Mouse (Mus musculus) lung, embryonic 16.5 days (tissue): ENCODE results near the gene Map4k3. TPM values are rescaled to one million over a fixed set of nuclear protein-coding genes. Genes with fewer than 3 reads are reported as not detected.

Experiments
- ATAC-seq: fragments of 200-750 bp; cut with Nextera tagmentation; 2 replicates; pipeline ENCODE4 v1.8.0; 2017; ENCODE audit warnings: low read depth, mild to moderate bottlenecking, moderate library complexity
- H3K27ac ChIP-seq: fragments of 300-500 bp; sonication (generic); 2 replicates; pipeline ENCODE4 v1.5.1; 2014; ENCODE audit warnings: mild to moderate bottlenecking, control low read depth, low read length
- H3K27me3 ChIP-seq: fragments of 300-500 bp; sonication (generic); 2 replicates; pipeline ENCODE4 v1.6.1; 2014; ENCODE audit warnings: low read depth, low read length, mixed read lengths; ENCODE audit not compliant: control insufficient read depth, insufficient read depth
- H3K36me3 ChIP-seq: fragments of 300-500 bp; sonication (generic); 2 replicates; pipeline ENCODE4 v1.6.1; 2014; ENCODE audit warnings: low read length; ENCODE audit not compliant: control insufficient read depth, insufficient read depth
- H3K4me1 ChIP-seq: fragments of 300-500 bp; sonication (generic); replicated peaks from 2 replicates; pipeline ENCODE4 v1.6.1; 2014; ENCODE audit warnings: low read length, mixed read lengths; ENCODE audit not compliant: control insufficient read depth, insufficient read depth
- H3K4me2 ChIP-seq: fragments of 300-500 bp; sonication (generic); 2 replicates; pipeline ENCODE4 v1.6.1; 2014; ENCODE audit warnings: low read depth, low read length, control low read depth
- H3K4me3 ChIP-seq: fragments of 300-500 bp; sonication (generic); 2 replicates; pipeline ENCODE4 v1.5.1; 2014; ENCODE audit warnings: mild to moderate bottlenecking, low read length, control low read depth
- H3K9ac ChIP-seq: fragments of 300-500 bp; sonication (generic); 2 replicates; pipeline ENCODE4 v1.6.1; 2014; ENCODE audit warnings: low read length, control low read depth
- H3K9me3 ChIP-seq: fragments of 300-500 bp; sonication (generic); 2 replicates; pipeline ENCODE4 v1.6.1; 2016; ENCODE audit warnings: low read length; ENCODE audit not compliant: control insufficient read depth
- WGBS: fragments of 180-500 bp; shearing (Covaris S2); extraction: QIAGEN DNeasy Blood & Tissue Kit; methylation state at CpG from one replicate; pipeline ENCODE4 v1.1.7; 2014; 5-methylcytosine and 5-hydroxymethylcytosine counted together
- polyA plus RNA-seq: library from polyadenylated mRNA; unstranded; fragments of >200 nt; fragmentation: Nextera tagmentation; extraction: Ambion mirVana; gene quantifications from 2 replicates; pipeline ENCODE4 v1.2.1, GENCODE M21; 2015

Map4k3 gene
- polyA plus RNA-seq, 1 experiment from 2014 or later, result 42.5 TPM

DNA sequence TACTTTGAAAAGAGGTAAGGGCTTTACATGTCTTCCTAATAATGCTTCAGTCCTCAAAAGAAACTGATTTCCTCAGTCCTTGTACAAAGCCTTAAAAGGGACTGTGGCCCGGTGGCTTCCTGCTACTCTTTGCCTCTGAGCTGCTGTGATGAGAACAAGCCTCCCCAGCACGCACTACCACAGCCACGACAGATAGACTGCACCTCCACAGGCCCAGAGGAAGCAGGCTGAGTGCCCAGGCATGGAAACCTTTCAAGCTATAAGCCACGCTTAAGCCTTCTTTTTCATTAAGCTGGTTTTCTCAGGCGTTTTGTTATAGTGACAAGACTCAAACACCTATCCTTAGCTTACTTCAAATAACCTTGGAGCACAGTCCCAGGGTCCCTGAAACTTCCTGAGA, 10.0 kb downstream of the Map4k3 start:
- H3K4me3 ChIP-seq, result no peak overlapping the region
- H3K9me3 ChIP-seq, result no peaks in the 10 kb centered on the region
- H3K27me3 ChIP-seq, result no peaks in the 10 kb centered on the region
- H3K36me3 ChIP-seq, result no peaks in the 10 kb centered on the region
- 63% methylated on average over 5 of the region's 5 CpGs for whole genome bisulfite sequencing
- H3K4me2 ChIP-seq, result no peak overlapping the region
- ATAC-seq, result no peak
- H3K27ac ChIP-seq, result peak overlapping the region; percentile 50
- no peak overlapping the region for H3K9ac ChIP-seq
- H3K4me1 ChIP-seq, result peaks cover 30% of the 10 kb centered on the region

DNA sequence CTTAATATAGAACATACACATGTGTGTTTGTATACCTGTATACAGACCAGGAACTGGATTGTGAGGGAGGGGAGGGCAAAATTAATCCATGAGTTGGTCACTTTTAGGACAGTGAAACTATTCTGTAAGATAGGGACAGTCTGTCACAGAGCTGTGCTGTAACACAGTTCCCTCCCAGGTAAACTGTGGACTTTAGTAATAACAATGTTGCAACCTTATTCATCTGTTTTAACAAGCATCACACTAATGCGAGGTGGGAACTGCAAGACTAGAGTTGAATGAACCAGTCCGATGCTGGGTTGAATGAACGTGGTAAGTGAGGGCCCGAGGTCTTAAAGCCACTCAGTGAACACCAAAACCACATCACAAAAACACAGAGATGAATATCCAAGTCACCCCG, 14.7 kb downstream of the Map4k3 start:
- ATAC-seq, result no peak
- no peak overlapping the region for H3K27ac ChIP-seq
- H3K4me2 ChIP-seq, result no peak overlapping the region
- no peak overlapping the region for H3K9ac ChIP-seq
- 84% methylated on average over 5 of the region's 5 CpGs for WGBS
- peaks cover 38% of the 10 kb centered on the region for H3K4me1 ChIP-seq
- no peaks in the 10 kb centered on the region for H3K27me3 ChIP-seq
- no peaks in the 10 kb centered on the region for H3K9me3 ChIP-seq
- H3K4me3 ChIP-seq, result no peak overlapping the region
- H3K36me3 ChIP-seq, result no peaks in the 10 kb centered on the region

DNA sequence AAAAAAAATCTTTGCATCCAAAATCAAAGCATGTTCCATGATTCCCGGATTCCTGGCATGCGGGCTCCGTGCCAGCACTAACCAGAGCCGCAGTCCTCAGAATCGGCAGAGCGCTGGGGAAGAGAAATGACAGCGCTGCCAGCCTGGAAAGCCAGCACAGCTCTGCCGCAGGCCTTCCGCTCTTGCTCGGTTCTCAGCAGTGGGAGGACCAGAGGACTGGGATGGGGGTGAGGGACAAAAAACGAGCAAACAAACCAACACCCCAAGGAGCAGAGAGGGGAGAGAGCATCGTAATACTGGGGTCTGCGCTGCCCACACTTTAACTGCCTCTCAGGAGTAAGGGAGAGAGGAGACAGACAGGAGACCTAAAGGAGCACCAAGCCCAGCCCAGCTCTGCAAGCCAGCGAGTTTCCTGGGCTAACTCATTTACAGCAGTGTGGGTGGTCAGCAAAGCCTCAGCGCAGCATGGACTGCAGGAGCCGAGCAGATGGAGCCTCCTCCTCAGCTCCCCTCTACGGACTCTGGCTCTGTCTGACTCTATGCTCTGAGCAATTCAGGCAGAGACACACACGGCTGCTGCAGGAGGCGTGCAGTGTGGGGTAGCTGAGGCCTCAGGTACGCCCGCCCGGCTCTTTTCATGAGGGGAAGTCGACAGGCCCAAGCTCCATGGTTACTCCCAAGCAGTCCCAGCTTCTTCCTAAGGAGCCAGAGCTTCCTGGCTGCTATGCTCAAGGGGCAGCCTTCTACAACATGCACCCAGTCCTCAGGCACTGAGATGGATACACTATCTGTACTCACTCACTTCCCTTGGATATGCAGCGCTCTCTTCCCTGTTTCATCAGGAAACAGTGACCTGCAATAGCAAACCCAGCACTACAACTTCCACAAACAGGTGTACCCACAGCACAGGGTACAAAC, 18.1 kb downstream of the Map4k3 start:
- Histone ChIP-seq H3K27me3 (no peaks in the 10 kb centered on the region), H3K9ac (peak overlapping the region; percentile 59), H3K9me3 (no peaks in the 10 kb centered on the region), H3K4me3 (peak overlapping the region; percentile 17), H3K4me2 (peak overlapping the region; percentile 49), H3K27ac (peak overlapping the region; percentile 93), H3K36me3 (no peaks in the 10 kb centered on the region), H3K4me1 (peaks cover 63% of the 10 kb centered on the region)
- peak; percentile 72 for ATAC-seq
- 16% methylated on average over 24 of the region's 24 CpGs for WGBS

- no peak overlapping the region for H3K4me3 ChIP-seq
- H3K9ac ChIP-seq, result no peak overlapping the region; the same call in 1 of the 2 replicates
- peaks cover 72% of the 10 kb centered on the region for H3K4me1 ChIP-seq
- H3K27me3 ChIP-seq, result no peaks in the 10 kb centered on the region
- H3K4me2 ChIP-seq, result no peak overlapping the region
- peak overlapping the region; percentile 28; the same call in 1 of the 2 replicates for H3K27ac ChIP-seq
- WGBS, result 30% methylated on average over 6 of the region's 6 CpGs
- H3K36me3 ChIP-seq, result no peaks in the 10 kb centered on the region
- peak; percentile 56 for ATAC-seq
- H3K9me3 ChIP-seq, result no peaks in the 10 kb centered on the region
Measured at GRCm38 (mm10) chr17:80708803-80709202, 19.5 kb downstream of the Map4k3 start.

DNA sequence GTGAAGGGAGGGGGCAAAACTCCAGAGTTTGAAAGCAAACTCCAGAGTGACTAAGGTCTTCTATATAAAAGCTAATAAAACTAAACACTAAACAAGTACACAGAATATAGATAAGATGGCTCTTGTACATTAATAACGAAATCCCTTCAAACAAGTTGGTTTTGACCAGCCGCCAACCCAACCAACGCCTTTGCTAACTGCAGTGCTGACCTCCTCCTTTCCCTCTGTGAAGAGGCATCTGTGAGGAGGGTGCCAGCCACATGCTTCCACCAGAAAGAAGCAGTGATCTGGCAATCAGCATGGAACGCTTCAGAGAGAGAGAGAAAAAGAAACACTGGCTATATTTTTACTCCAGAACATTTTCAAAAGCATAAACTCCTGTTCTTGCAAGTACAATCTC, 21.1 kb downstream of the Map4k3 start:
- H3K9me3 ChIP-seq, result no peaks in the 10 kb centered on the region
- no peak overlapping the region for H3K4me2 ChIP-seq
- no peak overlapping the region for H3K27ac ChIP-seq
- H3K4me3 ChIP-seq, result no peak overlapping the region
- H3K4me1 ChIP-seq, result peaks cover 74% of the 10 kb centered on the region
- WGBS, result 33% methylated on average over 4 of the region's 4 CpGs
- no peak overlapping the region for H3K9ac ChIP-seq
- H3K36me3 ChIP-seq, result no peaks in the 10 kb centered on the region
- H3K27me3 ChIP-seq, result no peaks in the 10 kb centered on the region
- no peak for ATAC-seq

DNA sequence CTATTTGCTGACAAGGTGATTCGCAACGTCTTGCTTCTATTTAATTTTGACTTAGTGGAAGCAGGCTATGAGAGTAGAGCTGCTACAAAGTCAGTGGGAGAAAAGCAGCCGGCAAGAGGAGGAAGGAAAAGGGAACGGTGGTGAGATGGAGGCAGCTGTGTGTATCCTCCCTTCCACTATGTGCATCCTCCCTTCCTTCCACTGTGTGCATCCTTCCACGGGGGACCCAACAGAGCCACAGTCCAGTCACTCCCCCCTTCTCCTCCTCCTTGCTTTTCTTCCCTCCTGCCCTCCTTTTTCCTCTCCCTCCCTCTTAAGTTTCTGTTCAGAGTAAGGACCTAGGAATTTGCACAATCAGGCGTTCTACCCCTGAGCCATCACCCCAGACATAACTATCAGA, 21.7 kb downstream of the Map4k3 start:
- WGBS, result 40% methylated on average over 6 of the region's 6 CpGs

DNA sequence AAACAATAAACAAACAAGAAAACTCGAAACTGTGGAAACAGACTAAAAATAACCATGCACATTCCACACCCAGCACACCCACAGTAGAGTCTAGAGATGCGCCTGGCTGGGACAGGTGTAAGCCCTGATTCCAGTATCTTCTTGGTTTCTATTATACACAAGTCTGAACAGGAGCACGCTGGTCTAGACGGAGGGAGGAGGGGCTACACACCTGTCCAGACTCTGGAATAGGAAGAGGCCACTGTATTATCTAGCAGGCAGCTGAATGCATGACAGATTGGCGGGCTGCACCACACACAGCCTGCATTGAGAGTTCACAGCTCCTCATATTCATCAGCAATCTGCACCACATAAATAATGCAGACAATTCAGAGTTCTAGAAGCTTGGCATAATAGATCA, 26.6 kb downstream of the Map4k3 start:
- Histone ChIP-seq H3K9ac (no peak overlapping the region), H3K9me3 (no peaks in the 10 kb centered on the region), H3K4me3 (no peak overlapping the region), H3K27me3 (no peaks in the 10 kb centered on the region), H3K4me1 (peaks cover 51% of the 10 kb centered on the region), H3K4me2 (no peak overlapping the region), H3K36me3 (no peaks in the 10 kb centered on the region), H3K27ac (no peak overlapping the region)
- ATAC-seq, result no peak
- 59% methylated on average over 5 of the region's 5 CpGs for WGBS

More for the DNA sequence above, 21.7 kb downstream of the Map4k3 start:
- H3K4me2 ChIP-seq, result no peak overlapping the region
- H3K27ac ChIP-seq, result no peak overlapping the region
- no peaks in the 10 kb centered on the region for H3K27me3 ChIP-seq
- H3K9ac ChIP-seq, result no peak overlapping the region
- H3K4me1 ChIP-seq, result peaks cover 69% of the 10 kb centered on the region
- H3K9me3 ChIP-seq, result no peaks in the 10 kb centered on the region
- H3K4me3 ChIP-seq, result no peak overlapping the region
- ATAC-seq, result no peak
- no peaks in the 10 kb centered on the region for H3K36me3 ChIP-seq

GRCm38 (mm10) chr17:80698930-80699329, 29.4 kb downstream of the Map4k3 start:
- Histone ChIP-seq H3K4me3 (no peak overlapping the region), H3K27ac (peak overlapping the region; percentile 51), H3K9me3 (no peaks in the 10 kb centered on the region), H3K9ac (no peak overlapping the region), H3K4me2 (no peak overlapping the region), H3K36me3 (no peaks in the 10 kb centered on the region), H3K4me1 (peaks cover 29% of the 10 kb centered on the region), H3K27me3 (no peaks in the 10 kb centered on the region)
- peak; percentile 64 for ATAC-seq
- 45% methylated on average over 7 of the region's 7 CpGs for WGBS

DNA sequence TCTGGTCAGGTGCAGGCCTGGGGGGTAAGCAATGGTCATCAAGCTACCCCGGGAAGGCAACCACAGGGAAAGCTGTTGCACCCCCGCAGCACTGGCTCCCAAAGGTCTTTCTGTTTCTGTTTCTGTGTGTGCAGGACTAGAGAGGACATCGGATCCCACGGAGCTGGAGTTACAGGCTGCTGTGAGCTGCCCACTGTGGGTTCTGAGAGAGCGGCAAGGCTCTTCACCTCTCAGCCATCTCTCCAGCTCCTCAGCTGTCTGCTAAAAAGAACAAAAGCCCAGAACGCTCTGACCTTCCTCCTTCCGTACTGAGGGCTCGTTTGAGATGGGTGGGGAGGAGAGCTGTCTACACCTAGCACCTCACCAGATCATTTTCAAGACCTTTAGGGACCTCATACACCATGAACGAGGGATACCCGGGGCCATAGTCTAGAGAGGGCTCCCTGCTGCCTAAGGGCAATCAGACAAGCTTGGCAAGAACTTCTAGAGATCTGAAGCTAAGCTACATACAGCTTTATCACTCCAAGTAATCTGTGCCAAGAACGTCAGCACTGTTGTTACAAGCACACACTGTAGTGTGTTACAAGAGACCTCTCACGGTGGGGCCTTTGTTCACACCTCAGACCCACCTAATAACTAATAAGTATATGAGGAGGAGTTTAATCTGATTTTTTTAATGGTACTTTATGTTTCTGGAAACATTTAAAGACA, 29.9 kb downstream of the Map4k3 start:
- no peak overlapping the region for H3K4me3 ChIP-seq
- ATAC-seq, result peak; percentile 65
- no peaks in the 10 kb centered on the region for H3K9me3 ChIP-seq
- no peak overlapping the region for H3K4me2 ChIP-seq
- H3K9ac ChIP-seq, result peak overlapping the region; percentile 35; the same call in 1 of the 2 replicates
- peaks cover 33% of the 10 kb centered on the region for H3K4me1 ChIP-seq
- no peaks in the 10 kb centered on the region for H3K36me3 ChIP-seq
- H3K27ac ChIP-seq, result peak overlapping the region; percentile 51
- no peaks in the 10 kb centered on the region for H3K27me3 ChIP-seq
- 34% methylated on average over 12 of the region's 12 CpGs for WGBS
